Mouse (Mus musculus): Measurements from ENCODE around the gene Bloc1s5.
"Not testable (repeated sequence)": the region's sequence is repeated elsewhere in the genome, so short reads cannot be mapped to it uniquely, and the experiment has no call there.

The Bloc1s5 gene

GRCm38 (mm10) chr13:38618001-38618630, 16.8 kb downstream of the Bloc1s5 start:
- not testable (repeated sequence) for DNase-seq (ENCODE audit: low read depth, low spot score)

- DNase-seq (ENCODE audit: low read depth, low spot score): no peak
These were observed 18.0 kb downstream of the Bloc1s5 start for GRCm38 (mm10) chr13:38616887-38617286.

GRCm38 (mm10) chr13:38615656-38616055, 19.3 kb downstream of the Bloc1s5 start:
- no peak for DNase-seq (ENCODE audit: low read depth, low spot score)

- DNase-seq (ENCODE audit: low read depth, low spot score): no peak
These were observed 20.6 kb downstream of the Bloc1s5 start for GRCm38 (mm10) chr13:38614298-38614697.

- DNase-seq (ENCODE audit: low read depth, low spot score): no peak
These were observed 21.3 kb downstream of the Bloc1s5 start for GRCm38 (mm10) chr13:38613583-38613982.

- no peak for DNase-seq (ENCODE audit: low read depth, low spot score)
These were observed 22.3 kb downstream of the Bloc1s5 start for GRCm38 (mm10) chr13:38612608-38613007.

GRCm38 (mm10) chr13:38612179-38612578, 22.7 kb downstream of the Bloc1s5 start:
- DNase-seq (ENCODE audit: low read depth, low spot score): no peak

- DNase-seq (ENCODE audit: low read depth, low spot score): no peak
These were observed 24.6 kb downstream of the Bloc1s5 start for GRCm38 (mm10) chr13:38610336-38610735.

- DNase-seq (ENCODE audit: low read depth, low spot score): no peak
These were observed 27.8 kb downstream of the Bloc1s5 start for GRCm38 (mm10) chr13:38607130-38607529.

GRCm38 (mm10) chr13:38605353-38605752, 29.6 kb downstream of the Bloc1s5 start:
- DNase-seq (ENCODE audit: low read depth, low spot score): no peak

- no peak for DNase-seq (ENCODE audit: low read depth, low spot score)
These were observed 31.9 kb downstream of the Bloc1s5 start for GRCm38 (mm10) chr13:38602966-38603365.

GRCm38 (mm10) chr13:38602243-38602832, 32.6 kb downstream of the Bloc1s5 start:
- no peak for DNase-seq (ENCODE audit: low read depth, low spot score)

GRCm38 (mm10) chr13:38600811-38601210, 34.1 kb downstream of the Bloc1s5 start:
- no peak for DNase-seq (ENCODE audit: low read depth, low spot score)

GRCm38 (mm10) chr13:38597076-38597475, 37.8 kb downstream of the Bloc1s5 start:
- no peak for DNase-seq (ENCODE audit: low read depth, low spot score)

- no peak for DNase-seq (ENCODE audit: low read depth, low spot score)
These were observed 38.4 kb downstream of the Bloc1s5 start for GRCm38 (mm10) chr13:38596461-38596860.

- no peak for DNase-seq (ENCODE audit: low read depth, low spot score)
These were observed 41.8 kb downstream of the Bloc1s5 start for GRCm38 (mm10) chr13:38593114-38593513.

GRCm38 (mm10) chr13:38587350-38587749, 47.6 kb downstream of the Bloc1s5 start:
- no peak for DNase-seq (ENCODE audit: low read depth, low spot score)

- DNase-seq (ENCODE audit: low read depth, low spot score): no peak
These were observed 48.5 kb downstream of the Bloc1s5 start for GRCm38 (mm10) chr13:38586451-38586850.

GRCm38 (mm10) chr13:38582768-38583167, 52.1 kb downstream of the Bloc1s5 start:
- DNase-seq (ENCODE audit: low read depth, low spot score): no peak

- DNase-seq (ENCODE audit: low read depth, low spot score): no peak
These were observed 54.1 kb downstream of the Bloc1s5 start for GRCm38 (mm10) chr13:38580601-38581457.

GRCm38 (mm10) chr13:38579971-38580600, 54.8 kb downstream of the Bloc1s5 start:
- no peak for DNase-seq (ENCODE audit: low read depth, low spot score)

GRCm38 (mm10) chr13:38574668-38575067, 60.2 kb downstream of the Bloc1s5 start:
- no peak for DNase-seq (ENCODE audit: low read depth, low spot score)

Data from embryo, embryonic 11.5 days (tissue).